Mouse (Mus musculus) neural tube, embryonic 15.5 days (tissue): Measurements from ENCODE around the gene Prkcb. TPM values are rescaled to one million over a fixed set of nuclear protein-coding genes. Genes with fewer than 3 reads are reported as not detected.
A peak's percentile ranks its signal among the peaks of the same experiment; 100 is the strongest.

ENCODE experiments used
- ATAC-seq: fragments of 200-750 bp; cut with Nextera tagmentation; 2 replicates; pipeline ENCODE4 v1.8.0; 2017; ENCODE audit warnings: mild to moderate bottlenecking, moderate TSS enrichment, moderate library complexity; ENCODE audit not compliant: low FRiP score
- H3K27ac ChIP-seq: fragments of 300-500 bp; sonication (generic); replicated peaks from 2 replicates; pipeline ENCODE4 v1.5.1; 2015; ENCODE audit warnings: mild to moderate bottlenecking, inconsistent platforms
- H3K27me3 ChIP-seq: fragments of 300-500 bp; sonication (generic); replicated peaks from 2 replicates; pipeline ENCODE4 v1.6.1; 2015; ENCODE audit warnings: inconsistent platforms
- H3K36me3 ChIP-seq: fragments of 300-500 bp; sonication (generic); 2 replicates; pipeline ENCODE4 v1.6.1; 2015; ENCODE audit warnings: inconsistent platforms
- H3K4me1 ChIP-seq: fragments of 300-500 bp; sonication (generic); 2 replicates; pipeline ENCODE4 v1.6.1; 2015; ENCODE audit warnings: inconsistent platforms
- H3K4me2 ChIP-seq: fragments of 300-500 bp; sonication (generic); 2 replicates; pipeline ENCODE4 v1.6.1; 2015; ENCODE audit warnings: inconsistent platforms, mild to moderate bottlenecking, moderate library complexity
- H3K4me3 ChIP-seq: fragments of 300-500 bp; sonication (generic); replicated peaks from 2 replicates; pipeline ENCODE4 v1.5.1; 2015; ENCODE audit warnings: mild to moderate bottlenecking, inconsistent platforms
- H3K9ac ChIP-seq: fragments of 300-500 bp; sonication (generic); replicated peaks from 2 replicates; pipeline ENCODE4 v1.6.1; 2015; ENCODE audit warnings: mild to moderate bottlenecking, inconsistent platforms
- H3K9me3 ChIP-seq: fragments of 300-500 bp; sonication (generic); replicated peaks from 2 replicates; pipeline ENCODE4 v1.6.1; 2016; ENCODE audit warnings: inconsistent platforms
- WGBS: fragments of 180-500 bp; shearing (Covaris S2); methylation state at CpG from one replicate; pipeline ENCODE4 v1.1.7; 2015; ENCODE audit warnings: mixed read lengths; 5-methylcytosine and 5-hydroxymethylcytosine counted together
- polyA plus RNA-seq: library from polyadenylated mRNA; unstranded; fragments of >200 nt; fragmentation: Nextera tagmentation; extraction: Ambion mirVana; gene quantifications from 2 replicates; pipeline ENCODE4 v1.2.1, GENCODE M21; 2015

Prkcb gene
- polyA plus RNA-seq, 1 experiment from 2014 or later, result 150 TPM

GRCm38 (mm10) chr7:122566011-122566410 lies 277.5 kb downstream of the Prkcb start:
- Histone ChIP-seq H3K27ac (no peak overlapping the region), H3K9me3 (no peaks in the 10 kb centered on the region), H3K4me3 (no peak overlapping the region), H3K4me1 (no peaks in the 10 kb centered on the region), H3K36me3 (no peaks in the 10 kb centered on the region), H3K9ac (no peak overlapping the region), H3K27me3 (no peaks in the 10 kb centered on the region), H3K4me2 (no peak overlapping the region)
- WGBS, result 41% methylated on average over 7 of the region's 7 CpGs
- ATAC-seq, result no peak

DNA sequence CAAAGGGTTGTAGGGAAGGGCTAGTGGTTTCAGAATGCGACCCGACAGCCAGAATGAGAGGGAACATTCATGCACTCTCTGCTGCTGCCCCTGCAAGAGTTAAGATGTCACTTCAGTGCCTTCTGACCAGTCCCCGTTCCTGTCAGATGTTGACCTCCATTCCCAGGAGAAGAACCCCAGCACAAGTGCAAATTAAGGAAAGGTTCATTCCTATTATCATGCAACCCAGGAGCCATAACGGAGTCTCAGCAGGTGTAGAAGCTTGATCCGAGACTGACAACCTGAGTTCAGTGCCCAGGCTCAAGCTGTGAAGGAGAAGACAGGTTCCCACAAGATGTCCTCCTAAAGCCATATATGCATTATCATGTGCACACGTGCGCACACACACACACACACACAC lies 280.2 kb downstream of the Prkcb start:
- H3K36me3 ChIP-seq, result no peaks in the 10 kb centered on the region
- no peaks in the 10 kb centered on the region for H3K9me3 ChIP-seq
- H3K4me2 ChIP-seq, result no peak overlapping the region
- no peak overlapping the region for H3K27ac ChIP-seq
- no peak for ATAC-seq
- H3K4me1 ChIP-seq, result no peaks in the 10 kb centered on the region
- 84% methylated on average over 7 of the region's 7 CpGs for WGBS
- H3K27me3 ChIP-seq, result no peaks in the 10 kb centered on the region
- H3K4me3 ChIP-seq, result no peak overlapping the region
- H3K9ac ChIP-seq, result no peak overlapping the region

DNA sequence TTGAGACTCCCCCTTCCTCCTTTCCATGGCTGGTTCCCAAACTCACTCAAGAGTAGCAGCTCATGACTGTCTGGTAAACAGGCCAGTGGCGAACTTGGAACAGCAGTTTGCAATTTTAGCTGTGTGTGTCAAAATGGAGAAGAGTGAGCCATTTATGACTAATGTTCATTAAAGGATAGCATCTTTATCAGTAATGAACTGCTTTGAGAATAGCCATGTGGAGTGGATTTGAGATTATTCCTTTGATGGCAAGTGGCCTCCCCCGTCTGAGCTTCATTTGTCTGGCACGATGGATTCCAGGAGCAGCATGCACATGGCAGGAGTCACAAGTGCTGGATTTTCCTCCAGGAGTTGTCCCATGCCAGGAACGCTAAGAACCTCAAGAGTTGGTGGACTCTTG lies 281.9 kb downstream of the Prkcb start:
- Histone ChIP-seq H3K4me3 (no peak overlapping the region), H3K4me2 (no peak overlapping the region), H3K9me3 (no peaks in the 10 kb centered on the region), H3K4me1 (no peaks in the 10 kb centered on the region), H3K27ac (no peak overlapping the region), H3K27me3 (no peaks in the 10 kb centered on the region), H3K9ac (no peak overlapping the region), H3K36me3 (no peaks in the 10 kb centered on the region)
- no peak for ATAC-seq
- WGBS, result 83% methylated on average over 4 of the region's 4 CpGs

DNA sequence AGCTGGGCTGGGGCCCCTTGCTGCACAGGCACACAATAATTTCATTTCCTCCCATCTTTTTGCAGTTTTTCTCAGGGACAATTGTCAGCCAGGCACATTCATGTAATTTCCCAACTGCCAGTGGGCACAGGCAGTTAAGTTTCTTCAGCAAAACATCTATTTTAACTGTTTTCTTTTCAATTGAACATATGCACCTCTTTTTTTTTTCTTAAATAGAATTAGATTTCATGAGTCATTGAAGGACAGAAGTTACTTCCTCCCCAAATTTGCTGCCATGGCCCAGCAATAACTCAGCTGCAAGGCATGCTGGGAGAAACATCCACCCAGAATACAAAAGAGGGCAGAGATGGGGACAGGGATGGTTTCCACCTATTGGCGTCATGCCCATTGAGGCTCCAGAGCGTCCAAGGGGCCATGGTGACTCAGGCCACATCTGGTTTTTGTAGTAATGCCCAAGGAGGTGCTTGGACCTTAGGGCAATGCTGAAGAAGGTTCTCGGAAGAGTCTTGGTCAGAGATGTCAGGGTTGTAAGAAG lies 284.6 kb downstream of the Prkcb start:
- H3K4me2 ChIP-seq, result no peak overlapping the region
- H3K4me3 ChIP-seq, result no peak overlapping the region
- no peaks in the 10 kb centered on the region for H3K27me3 ChIP-seq
- WGBS, result 83% methylated on average over 3 of the region's 3 CpGs
- no peaks in the 10 kb centered on the region for H3K4me1 ChIP-seq
- H3K9me3 ChIP-seq, result no peaks in the 10 kb centered on the region
- H3K9ac ChIP-seq, result no peak overlapping the region
- no peak for ATAC-seq
- H3K27ac ChIP-seq, result no peak overlapping the region
- no peaks in the 10 kb centered on the region for H3K36me3 ChIP-seq

- Histone ChIP-seq H3K9ac (no peak overlapping the region), H3K27ac (no peak overlapping the region), H3K4me3 (no peak overlapping the region), H3K4me2 (no peak overlapping the region), H3K9me3 (no peaks in the 10 kb centered on the region), H3K27me3 (no peaks in the 10 kb centered on the region), H3K4me1 (no peaks in the 10 kb centered on the region), H3K36me3 (no peaks in the 10 kb centered on the region)
- ATAC-seq, result no peak
- 93% methylated on average over 7 of the region's 7 CpGs for WGBS
Observed at GRCm38 (mm10) chr7:122574418-122574817, 285.9 kb downstream of the Prkcb start.

DNA sequence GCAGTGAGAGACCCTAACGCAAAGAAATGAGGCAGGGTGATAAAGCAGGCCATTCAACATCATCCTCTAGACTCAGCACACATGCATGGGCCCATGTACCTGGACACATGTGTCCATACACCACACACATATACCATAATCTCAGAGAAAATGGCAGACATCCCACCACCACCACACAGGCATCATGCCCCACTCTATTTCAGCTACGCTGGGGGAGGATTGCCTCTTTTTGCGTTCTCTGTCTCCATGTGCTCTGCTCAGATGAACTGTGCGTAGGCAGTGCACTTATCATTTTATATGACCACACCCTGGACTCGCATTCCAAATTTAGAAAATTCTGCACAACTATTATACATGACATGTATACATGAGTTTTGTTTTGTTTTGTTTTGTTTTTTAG lies 286.5 kb downstream of the Prkcb start:
- H3K27ac ChIP-seq, result no peak overlapping the region
- no peak overlapping the region for H3K9ac ChIP-seq
- H3K4me1 ChIP-seq, result no peaks in the 10 kb centered on the region
- H3K4me3 ChIP-seq, result no peak overlapping the region
- H3K9me3 ChIP-seq, result no peaks in the 10 kb centered on the region
- no peaks in the 10 kb centered on the region for H3K36me3 ChIP-seq
- no peaks in the 10 kb centered on the region for H3K27me3 ChIP-seq
- no peak for ATAC-seq
- H3K4me2 ChIP-seq, result no peak overlapping the region
- WGBS, result 94% methylated on average over 5 of the region's 5 CpGs

DNA sequence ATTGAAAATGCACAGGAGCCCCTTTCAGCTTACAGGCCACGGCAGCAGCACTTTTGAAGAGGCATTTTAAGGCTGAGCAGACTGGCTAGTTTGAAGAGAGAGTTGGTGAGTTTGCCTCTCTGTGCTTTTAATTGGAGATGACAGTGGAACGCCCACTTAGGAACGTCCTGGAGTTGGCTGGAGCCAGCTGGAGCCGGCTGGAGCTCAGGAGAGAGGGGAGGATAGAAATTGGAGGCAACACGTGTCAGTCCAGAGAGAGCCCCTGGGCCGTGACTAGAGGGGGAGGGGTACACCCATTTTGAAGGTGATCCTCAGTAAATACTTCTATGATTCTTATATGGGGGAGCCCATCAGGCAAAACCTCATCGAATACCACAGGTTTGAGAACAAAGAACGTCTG lies 287.0 kb downstream of the Prkcb start:
- no peak overlapping the region for H3K4me2 ChIP-seq
- 66% methylated on average over 8 of the region's 8 CpGs for WGBS
- H3K9ac ChIP-seq, result no peak overlapping the region
- H3K4me1 ChIP-seq, result no peaks in the 10 kb centered on the region
- no peak overlapping the region for H3K27ac ChIP-seq
- no peak for ATAC-seq
- no peaks in the 10 kb centered on the region for H3K9me3 ChIP-seq
- no peak overlapping the region for H3K4me3 ChIP-seq
- no peaks in the 10 kb centered on the region for H3K27me3 ChIP-seq
- H3K36me3 ChIP-seq, result no peaks in the 10 kb centered on the region

DNA sequence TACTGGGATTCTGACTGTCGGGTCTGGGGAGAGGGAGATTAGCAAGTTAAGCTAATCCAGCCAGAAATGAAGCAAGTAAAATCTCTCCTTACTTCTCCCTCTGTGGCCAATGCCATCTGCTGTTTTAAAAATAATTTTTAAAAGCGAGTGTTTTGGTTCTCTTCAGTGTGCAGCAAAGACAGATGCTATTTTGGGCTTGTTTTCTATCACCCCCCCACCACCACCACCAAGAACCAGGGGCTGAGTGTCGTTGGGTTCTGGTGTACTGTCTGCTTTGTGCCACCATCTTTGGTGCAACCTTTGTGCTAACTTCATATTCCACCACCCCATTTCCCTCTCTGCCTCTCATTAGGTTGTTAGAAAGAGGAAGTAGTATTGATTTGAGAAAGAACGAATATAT lies 289.0 kb downstream of the Prkcb start:
- no peak for ATAC-seq
- H3K27me3 ChIP-seq, result no peaks in the 10 kb centered on the region
- H3K9me3 ChIP-seq, result no peaks in the 10 kb centered on the region
- no peak overlapping the region for H3K4me3 ChIP-seq
- H3K9ac ChIP-seq, result no peak overlapping the region
- H3K27ac ChIP-seq, result no peak overlapping the region
- H3K36me3 ChIP-seq, result no peaks in the 10 kb centered on the region
- H3K4me1 ChIP-seq, result no peaks in the 10 kb centered on the region
- H3K4me2 ChIP-seq, result no peak overlapping the region
- WGBS, result 84% methylated on average over 4 of the region's 4 CpGs

GRCm38 (mm10) chr7:122579461-122580157 lies 291.1 kb downstream of the Prkcb start:
- Histone ChIP-seq H3K27me3 (no peaks in the 10 kb centered on the region), H3K4me1 (no peaks in the 10 kb centered on the region), H3K4me3 (no peak overlapping the region), H3K4me2 (no peak overlapping the region), H3K27ac (no peak overlapping the region), H3K9me3 (no peaks in the 10 kb centered on the region), H3K36me3 (no peaks in the 10 kb centered on the region), H3K9ac (no peak overlapping the region)
- WGBS, result 91% methylated on average over 7 of the region's 7 CpGs
- ATAC-seq, result no peak

DNA sequence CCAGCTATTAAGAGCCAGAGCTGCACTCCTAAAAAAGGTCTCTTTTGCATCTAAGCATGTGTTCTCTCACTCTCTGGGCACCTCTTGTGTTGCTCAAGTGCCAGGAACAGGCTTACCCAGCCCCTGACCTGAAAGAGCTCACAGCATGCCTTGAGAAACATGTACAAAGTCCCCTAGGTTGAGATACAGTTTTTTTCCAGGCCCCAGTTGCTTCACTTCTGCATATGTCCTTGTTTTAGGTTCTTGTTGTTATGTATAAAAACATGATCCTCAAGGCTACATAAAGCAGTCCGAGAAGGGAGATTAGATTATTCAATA lies 291.6 kb downstream of the Prkcb start:
- ATAC-seq, result no peak
- 91% methylated on average over 1 of the region's 1 CpGs for WGBS
- no peaks in the 10 kb centered on the region for H3K4me1 ChIP-seq
- peaks cover 4% of the 10 kb centered on the region; the same call in 1 of the 2 replicates for H3K36me3 ChIP-seq
- no peak overlapping the region for H3K4me2 ChIP-seq
- H3K4me3 ChIP-seq, result no peak overlapping the region
- H3K27ac ChIP-seq, result no peak overlapping the region
- no peak overlapping the region for H3K9ac ChIP-seq
- no peaks in the 10 kb centered on the region for H3K9me3 ChIP-seq
- no peaks in the 10 kb centered on the region for H3K27me3 ChIP-seq

GRCm38 (mm10) chr7:122584421-122585151 lies 296.0 kb downstream of the Prkcb start:
- H3K27ac ChIP-seq, result no peak overlapping the region
- 86% methylated on average over 14 of the region's 14 CpGs for WGBS
- H3K4me2 ChIP-seq, result no peak overlapping the region
- no peaks in the 10 kb centered on the region for H3K27me3 ChIP-seq
- H3K9ac ChIP-seq, result no peak overlapping the region
- H3K4me3 ChIP-seq, result no peak overlapping the region
- peaks cover 4% of the 10 kb centered on the region; the same call in 1 of the 2 replicates for H3K36me3 ChIP-seq
- H3K4me1 ChIP-seq, result no peaks in the 10 kb centered on the region
- H3K9me3 ChIP-seq, result no peaks in the 10 kb centered on the region
- ATAC-seq, result no peak

- H3K27me3 ChIP-seq, result no peaks in the 10 kb centered on the region
- H3K4me2 ChIP-seq, result no peak overlapping the region
- no peaks in the 10 kb centered on the region for H3K36me3 ChIP-seq
- no peak overlapping the region for H3K4me3 ChIP-seq
- H3K4me1 ChIP-seq, result peaks cover 11% of the 10 kb centered on the region; the same call in 1 of the 2 replicates
- WGBS, result 66% methylated on average over 10 of the region's 10 CpGs
- no peak overlapping the region for H3K9ac ChIP-seq
- H3K9me3 ChIP-seq, result no peaks in the 10 kb centered on the region
- no peak for ATAC-seq
- H3K27ac ChIP-seq, result peak overlapping the region; percentile 33; the same call in 1 of the 2 replicates
Observed at GRCm38 (mm10) chr7:122595897-122596296, 307.3 kb downstream of the Prkcb start.
